Mouse (Mus musculus): ENCODE data around the gene Supt20.
"Not testable (repeated sequence)": the region's sequence is repeated elsewhere in the genome, so short reads cannot be mapped to it uniquely, and the experiment has no call there.

Supt20 gene

GRCm38 (mm10) chr3:54704106-54704505 is 11.5 kb downstream of the Supt20 start:
- DNase-seq: not testable (repeated sequence)

- no peak for DNase-seq
These were observed 16.4 kb downstream of the Supt20 start for GRCm38 (mm10) chr3:54708972-54709371.

- DNase-seq: no peak
These were observed 21.6 kb downstream of the Supt20 start, which contains the start of gene Gm21958 for GRCm38 (mm10) chr3:54714253-54714652. Gene Gm21958 (minus strand): TSS chr3:54714353.

GRCm38 (mm10) chr3:54715461-54715860 is 22.9 kb downstream of the Supt20 start:
- DNase-seq: no peak

GRCm38 (mm10) chr3:54717348-54717747 is 24.7 kb downstream of the Supt20 start:
- no peak for DNase-seq

- DNase-seq: no peak
These were observed 26.3 kb downstream of the Supt20 start for GRCm38 (mm10) chr3:54718947-54719346.

GRCm38 (mm10) chr3:54723741-54724500 is 31.3 kb downstream of the Supt20 start:
- DNase-seq: no peak

- DNase-seq: no peak
These were observed 32.7 kb downstream of the Supt20 start for GRCm38 (mm10) chr3:54725344-54725743.

- no peak for DNase-seq
These were observed 35.0 kb downstream of the Supt20 start for GRCm38 (mm10) chr3:54727588-54727987.

- DNase-seq: no peak
These were observed 35.5 kb downstream of the Supt20 start for GRCm38 (mm10) chr3:54728100-54728499.

GRCm38 (mm10) chr3:54731626-54732150 is 39.1 kb downstream of the Supt20 start:
- DNase-seq: no peak

- DNase-seq: no peak
These were observed 39.8 kb downstream of the Supt20 start for GRCm38 (mm10) chr3:54732371-54732770.

- DNase-seq: peak; percentile 96 to 97
These were observed 42.0 kb downstream of the Supt20 start for GRCm38 (mm10) chr3:54734411-54735246.

- DNase-seq: peak; percentile 97 to 99
These were observed 42.8 kb downstream of the Supt20 start, which contains the start of the genes Exosc8 and Alg5 for GRCm38 (mm10) chr3:54735247-54736046. Gene Exosc8 (minus strand): TSS chr3:54735393. Gene Alg5 (plus strand): TSS chr3:54735539.

GRCm38 (mm10) chr3:54736101-54736927 is 43.7 kb downstream of the Supt20 start:
- peak; percentile 47 to 54 for DNase-seq

GRCm38 (mm10) chr3:54737317-54737716 is 44.7 kb downstream of the Supt20 start:
- DNase-seq: no peak

- DNase-seq: no peak
These were observed 49.4 kb downstream of the Supt20 start for GRCm38 (mm10) chr3:54741965-54742364.

- peak; percentile 50 to 61 for DNase-seq
These were observed 53.2 kb downstream of the Supt20 start for GRCm38 (mm10) chr3:54745799-54746198.

- no peak for DNase-seq
These were observed 60.8 kb downstream of the Supt20 start for GRCm38 (mm10) chr3:54753411-54753810.

- DNase-seq: peak; percentile 72 to 76
These were observed 62.8 kb downstream of the Supt20 start, which contains the start of gene Smad9 for GRCm38 (mm10) chr3:54755145-54756041. Gene Smad9 (plus strand): TSS chr3:54755582.

Data from cerebellum, postnatal 10 days (tissue).